Mouse (Mus musculus) gastrocnemius, postnatal 10 days (tissue): ENCODE data around the gene Pde1a. TPM values are rescaled to one million over a fixed set of nuclear protein-coding genes. Genes with fewer than 3 reads are reported as not detected.

Source experiments
- DNase-seq: peaks from one replicate; pipeline ENCODE4 v3.0.0; 2021; ENCODE audit warnings: mixed read lengths
- total RNA-seq, 2 experiments: library from RNA; stranded (reverse); gene quantifications; 2 replicates each; pipeline ENCODE4 v1.2.3; 2021

Gene Pde1a
- total RNA-seq, 2 experiments from 2014 or later = 4.3 to 4.5 TPM

DNA sequence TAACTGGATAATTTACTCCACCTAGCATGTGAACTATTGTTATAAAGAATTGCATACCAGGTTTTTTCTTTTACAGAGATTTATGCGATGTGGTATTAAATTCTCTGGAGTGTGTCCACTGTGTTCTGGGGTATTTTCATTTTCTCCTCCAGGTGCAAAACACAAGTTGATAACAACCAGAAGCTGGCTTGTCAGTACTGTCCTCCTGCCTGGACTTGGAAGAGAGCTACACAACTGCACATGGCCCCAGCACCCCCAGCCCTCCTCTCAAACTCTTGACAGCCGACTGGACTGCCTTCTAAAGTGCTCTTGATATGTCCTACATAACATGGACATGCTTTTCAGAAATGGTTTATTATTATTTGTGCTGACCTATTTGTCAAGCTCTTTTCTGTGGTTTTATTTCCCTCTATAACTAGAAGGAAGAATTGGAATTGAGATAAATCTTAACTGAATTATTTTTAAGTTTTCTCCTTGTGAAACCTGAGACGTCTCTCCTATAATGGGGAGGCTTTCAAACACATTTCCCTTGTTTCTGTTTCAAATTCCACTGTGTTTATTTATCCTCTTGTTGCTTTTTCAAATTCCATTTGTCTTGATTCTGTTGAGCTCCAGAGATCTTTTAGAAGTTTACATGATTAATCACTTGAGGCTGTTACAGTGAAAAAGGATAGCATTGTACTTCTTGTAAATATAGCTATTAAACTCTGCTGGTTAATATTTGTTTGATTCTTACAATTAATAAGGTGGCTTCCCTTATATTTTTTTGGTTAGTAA lies 313.4 kb downstream of the Pde1a start:
- DNase-seq = no peak

DNA sequence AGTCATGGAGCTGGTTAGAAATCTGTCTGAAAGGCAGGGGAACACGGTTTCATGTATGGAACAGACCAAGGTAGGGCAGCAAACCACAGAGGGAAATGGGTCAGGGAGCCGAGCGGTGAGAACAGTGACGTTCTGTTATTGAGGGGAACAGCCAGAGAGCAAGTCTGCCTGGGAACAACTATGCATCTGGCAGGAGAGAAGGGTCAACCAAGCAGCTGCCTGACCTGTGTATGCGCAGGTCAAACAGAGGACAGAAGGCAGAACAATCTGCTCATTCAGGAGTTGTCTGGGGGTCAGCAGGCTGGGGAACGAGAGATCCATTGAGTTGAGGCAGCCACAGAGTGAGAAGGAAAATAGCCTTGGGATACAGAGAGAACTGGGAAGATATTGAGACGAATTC lies 330.6 kb downstream of the Pde1a start:
- DNase-seq = no peak

DNA sequence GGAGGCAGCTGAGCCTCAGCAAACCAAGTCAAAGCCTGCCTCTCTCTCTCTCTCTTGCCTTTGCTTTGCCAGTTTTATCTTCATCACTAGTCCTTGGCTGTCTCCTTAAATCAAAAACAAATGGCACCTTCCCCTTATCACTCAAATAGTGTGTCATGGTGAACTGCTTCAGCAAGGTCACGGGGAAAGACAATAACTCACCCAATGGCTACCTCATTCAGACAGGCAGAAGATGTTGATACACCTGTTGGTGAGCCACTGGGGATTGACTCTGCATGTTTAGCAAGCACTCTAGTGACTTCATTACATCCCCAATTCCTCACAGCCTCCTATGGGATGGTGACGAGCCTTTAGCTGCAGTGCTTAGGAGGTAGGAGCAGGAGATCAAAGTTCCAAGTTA lies 331.8 kb downstream of the Pde1a start:
- no peak for DNase-seq

DNA sequence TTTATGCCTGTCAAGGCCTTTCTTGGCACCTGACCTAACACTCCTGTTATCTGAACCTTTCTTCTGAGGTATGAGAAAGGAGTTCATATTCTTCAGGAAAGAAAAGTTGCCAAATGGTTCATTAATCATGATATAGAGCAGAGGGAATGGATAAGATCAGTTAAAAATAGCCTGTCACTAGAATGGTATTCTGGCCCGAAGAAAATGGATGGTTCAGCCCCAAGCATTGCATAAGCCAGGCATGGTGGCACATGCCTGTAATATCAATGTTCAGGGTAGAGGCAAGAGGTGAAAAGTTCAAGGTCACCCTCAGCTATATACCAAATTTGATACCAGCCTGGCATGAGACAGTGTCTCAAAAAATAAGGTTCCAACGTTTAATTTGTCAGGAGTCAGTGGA lies 336.1 kb downstream of the Pde1a start:
- DNase-seq = no peak

DNA sequence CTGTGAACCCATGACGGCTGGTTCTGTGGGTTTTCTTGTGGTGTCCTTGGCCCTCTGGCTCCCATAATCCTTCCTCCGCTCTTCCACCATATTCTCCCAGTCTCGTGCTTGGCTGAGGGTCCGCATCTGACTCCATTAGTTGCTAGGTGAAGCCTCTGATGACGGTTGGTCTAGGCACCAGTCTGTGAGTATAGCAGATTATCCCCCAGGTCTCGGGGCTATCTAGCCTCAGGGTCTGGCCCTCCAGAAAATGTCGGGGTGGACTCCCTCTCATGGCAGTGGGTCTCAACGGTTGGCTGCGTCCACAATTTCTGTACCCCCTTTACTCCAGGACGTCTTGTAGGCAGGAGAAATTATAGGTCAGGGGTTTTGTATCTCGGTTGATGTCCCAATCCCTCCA lies 342.8 kb downstream of the Pde1a start:
- DNase-seq = no peak

DNA sequence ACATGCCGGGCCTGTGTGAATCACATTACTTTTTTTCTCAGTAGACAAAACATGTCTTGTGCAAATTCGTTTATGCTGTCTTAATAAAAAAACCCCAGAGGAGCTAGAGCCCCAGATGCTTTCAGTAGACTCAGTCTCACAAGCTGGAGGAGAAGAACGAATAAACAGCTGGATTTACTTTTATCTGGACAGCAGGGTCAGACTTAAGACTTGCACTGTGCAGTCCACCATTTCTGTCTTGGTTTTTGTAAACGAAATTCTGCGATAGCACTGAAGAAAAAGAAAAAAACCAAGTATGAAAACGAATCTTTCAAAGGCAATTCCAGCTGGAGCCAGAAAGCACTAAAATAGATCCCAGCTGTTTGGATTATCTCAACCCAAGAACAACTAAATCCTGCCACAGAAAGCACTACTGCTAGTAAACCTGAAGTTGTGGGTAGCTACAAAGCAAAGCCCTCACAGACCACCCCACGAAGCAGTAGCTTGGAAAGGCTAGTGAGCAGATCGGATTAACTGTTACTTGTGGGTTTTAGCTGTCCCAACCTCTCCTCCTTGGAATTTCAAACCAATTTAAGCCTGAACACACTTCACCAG lies 343.6 kb downstream of the Pde1a start:
- DNase-seq = no peak

Other genes with a start within 250 kb of the Pde1a start
- not detected for gene Prdx6b, start 163.0 kb upstream of the Pde1a start, total RNA-seq
- gene Dnajc10, start 186.0 kb upstream of the Pde1a start, total RNA-seq = 10 to 100 TPM; 26.3 to 34.4 TPM